Mouse (Mus musculus): ENCODE data around the gene Smim24. TPM values are rescaled to one million over a fixed set of nuclear protein-coding genes. Genes with fewer than 3 reads are reported as not detected.

The Smim24 gene
- total RNA-seq, 1 experiment from 2014 or later = 2.6 TPM

DNA sequence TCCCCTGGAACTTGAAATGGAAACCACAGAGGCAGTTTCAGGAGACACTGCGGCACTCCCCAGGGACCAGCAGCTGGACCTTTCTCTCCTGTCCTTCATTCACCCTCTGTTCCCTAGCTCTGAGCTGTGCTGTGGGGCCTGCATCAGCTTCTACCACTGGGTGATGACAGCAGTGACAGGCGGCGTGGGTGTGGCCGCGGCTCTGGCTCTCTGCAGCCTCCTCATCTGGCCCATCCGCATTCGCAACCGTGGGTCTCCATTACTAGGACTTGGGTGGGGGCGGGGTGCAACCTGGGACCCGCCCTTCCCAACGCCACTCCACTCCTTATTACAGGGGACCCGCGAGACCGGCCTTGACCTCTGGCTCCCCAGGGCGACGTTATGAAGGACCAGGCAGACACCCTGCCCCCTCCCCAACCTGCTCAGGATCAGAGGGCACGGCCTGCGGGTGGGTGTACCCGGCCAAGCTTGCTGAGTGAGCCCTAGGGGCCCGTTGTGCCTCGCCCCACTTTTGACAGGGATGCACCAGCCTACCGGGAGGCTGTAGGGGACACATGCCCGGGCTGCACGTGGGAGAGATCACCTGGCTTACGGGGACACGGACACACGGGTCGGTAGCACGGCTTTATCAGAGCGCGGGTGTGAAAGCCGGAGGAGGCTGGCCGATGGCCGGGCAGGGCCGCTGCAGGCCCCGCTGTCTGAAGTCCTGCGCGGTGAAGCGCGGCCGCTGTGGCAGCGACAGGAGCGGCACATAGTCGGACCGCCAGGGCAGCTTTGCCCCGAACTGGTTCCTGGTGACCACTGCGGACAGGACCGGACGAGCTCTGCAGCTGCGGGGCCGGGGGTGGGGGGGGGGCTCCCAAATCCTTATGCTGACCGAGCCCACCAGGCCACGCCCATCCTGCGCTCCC, 29.2 kb upstream of the Smim24 start:
- no peak for ATAC-seq (ENCODE audit: extremely low read depth, insufficient number of reproducible peaks, low FRiP score, poor library complexity, severe bottlenecking)

DNA sequence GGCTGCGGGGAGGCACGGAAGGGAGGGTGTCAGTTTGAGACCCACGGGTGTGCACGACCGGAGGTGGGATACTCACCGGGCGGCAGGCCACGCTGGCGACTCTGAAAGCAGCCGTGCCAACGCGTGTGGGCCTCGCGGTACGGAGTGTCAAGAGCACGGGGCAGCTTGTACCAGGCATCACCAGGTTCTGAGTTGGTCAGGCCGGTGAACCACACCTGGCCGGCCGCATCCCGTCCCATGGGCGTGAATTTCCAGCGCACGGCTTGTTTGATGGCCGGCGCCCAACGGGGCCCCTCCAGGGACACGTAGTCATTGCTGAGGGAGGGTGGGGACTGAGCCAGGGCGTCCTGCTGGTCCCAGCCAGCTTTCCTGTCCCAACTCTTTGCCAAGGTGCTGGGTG, 28.2 kb upstream of the Smim24 start:
- ATAC-seq (ENCODE audit: extremely low read depth, insufficient number of reproducible peaks, low FRiP score, poor library complexity, severe bottlenecking) = no peak

DNA sequence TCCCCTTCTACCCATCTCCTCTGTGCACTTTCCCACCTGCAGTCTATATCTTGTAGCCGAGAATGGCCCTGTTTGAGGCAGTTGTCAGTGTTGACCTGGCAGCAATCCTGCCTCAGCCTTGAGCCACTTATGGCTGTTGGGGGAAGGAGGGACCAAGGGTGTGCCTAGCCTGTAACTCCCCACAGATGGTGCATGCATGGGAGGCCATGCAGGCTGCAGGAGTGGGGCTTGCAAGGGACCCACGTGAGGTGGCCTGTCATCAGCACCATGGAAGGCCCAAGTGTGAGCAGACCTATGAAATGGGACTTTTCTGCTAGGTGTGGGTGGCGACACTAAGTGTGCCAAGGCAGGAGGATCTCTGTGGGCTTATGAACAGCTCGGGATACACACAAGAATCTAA, 27.8 kb upstream of the Smim24 start:
- no peak for ATAC-seq (ENCODE audit: extremely low read depth, insufficient number of reproducible peaks, low FRiP score, poor library complexity, severe bottlenecking)

DNA sequence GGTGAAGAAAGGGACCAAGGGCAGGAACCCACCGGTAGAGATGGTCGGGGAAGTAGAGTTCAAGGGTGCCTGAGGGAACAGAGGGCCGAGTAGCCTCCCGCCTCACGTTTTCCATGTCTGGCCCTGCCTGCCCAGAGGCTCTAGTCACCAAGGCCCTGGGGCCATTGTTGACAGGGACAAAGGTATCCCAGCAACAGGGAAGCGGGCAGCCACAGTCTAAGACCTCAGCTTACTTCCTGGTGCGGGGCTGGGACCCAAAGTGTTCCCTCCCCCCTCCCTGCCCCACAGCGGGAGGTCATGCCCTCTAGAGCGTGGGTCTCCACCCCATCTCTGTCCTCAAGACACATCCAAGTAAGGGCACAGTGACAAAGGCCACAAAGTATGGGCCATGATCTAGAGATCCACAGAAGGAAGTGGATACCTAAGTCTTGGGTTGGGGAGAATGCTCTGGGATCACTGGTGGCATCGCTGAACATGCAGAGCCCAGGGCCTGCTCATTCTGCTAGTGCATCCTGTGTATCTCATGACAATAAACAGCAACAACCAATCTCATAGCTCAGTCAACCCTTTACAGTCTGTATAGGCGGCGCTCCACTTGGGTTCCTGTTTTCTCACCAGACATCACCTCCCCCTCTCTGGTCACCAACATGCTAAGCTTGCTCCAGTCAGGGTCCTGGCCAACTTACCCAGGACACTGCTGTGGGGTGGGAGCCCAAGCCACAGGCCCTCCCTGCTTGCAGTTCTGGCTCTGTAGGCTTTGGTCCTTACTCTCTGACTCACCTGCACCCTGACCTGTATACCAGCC, 27.0 kb upstream of the Smim24 start, which contains the start of gene 4930404N11Rik:
Gene 4930404N11Rik (minus strand): TSS at position 145 of the 805 bp plus-strand sequence.
- ATAC-seq (ENCODE audit: extremely low read depth, insufficient number of reproducible peaks, low FRiP score, poor library complexity, severe bottlenecking) = no peak

DNA sequence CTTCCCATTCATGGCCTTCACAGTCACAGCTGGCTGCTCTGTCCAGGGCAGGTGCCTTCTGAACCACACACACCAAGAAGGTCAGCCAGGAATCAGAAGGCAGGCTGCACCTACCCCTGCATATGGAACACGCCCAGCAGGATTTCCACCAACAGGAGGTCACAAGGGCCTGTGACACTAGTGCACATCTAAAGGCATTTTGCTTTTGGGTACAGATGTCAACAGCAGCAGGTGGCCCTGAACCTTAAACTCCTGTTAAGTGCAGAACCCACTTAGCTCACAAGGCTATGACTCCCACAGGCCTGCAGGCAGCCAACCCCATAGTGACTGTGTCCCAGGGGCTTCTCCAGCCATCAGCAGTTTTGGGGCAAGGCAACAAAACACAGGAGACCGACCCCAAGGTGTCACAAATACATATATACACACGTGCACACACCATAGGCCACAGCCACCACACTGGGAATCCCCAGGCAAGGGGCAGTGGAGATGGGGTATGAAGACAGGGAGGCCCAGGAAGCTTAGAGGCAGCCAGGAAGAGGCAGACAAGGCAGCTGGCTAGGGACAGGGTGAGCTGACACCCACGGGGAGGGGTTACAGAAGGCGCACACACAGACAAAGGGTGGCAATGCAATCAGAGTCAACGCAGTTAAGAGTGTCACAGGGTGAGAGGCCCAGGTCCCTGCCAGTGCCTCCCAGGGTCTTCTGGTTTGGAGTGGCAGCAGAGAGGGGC, 26.2 kb upstream of the Smim24 start:
- no peak for ATAC-seq (ENCODE audit: extremely low read depth, insufficient number of reproducible peaks, low FRiP score, poor library complexity, severe bottlenecking)

DNA sequence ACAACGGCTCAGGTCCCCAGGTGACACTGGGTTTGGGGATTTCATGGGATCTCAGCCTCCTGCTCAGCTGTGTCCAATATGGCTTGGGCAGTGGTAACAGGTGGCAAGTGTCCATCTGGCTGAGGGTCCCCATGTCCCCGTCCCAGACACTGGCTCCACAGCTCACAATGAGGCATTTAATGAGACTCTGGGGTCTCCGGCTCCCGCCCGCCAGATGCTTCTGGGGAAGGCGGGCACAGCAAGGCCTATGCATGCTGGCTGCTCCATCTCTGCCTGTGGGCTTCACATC, 25.7 kb upstream of the Smim24 start:
- no peak for ATAC-seq (ENCODE audit: extremely low read depth, insufficient number of reproducible peaks, low FRiP score, poor library complexity, severe bottlenecking)

DNA sequence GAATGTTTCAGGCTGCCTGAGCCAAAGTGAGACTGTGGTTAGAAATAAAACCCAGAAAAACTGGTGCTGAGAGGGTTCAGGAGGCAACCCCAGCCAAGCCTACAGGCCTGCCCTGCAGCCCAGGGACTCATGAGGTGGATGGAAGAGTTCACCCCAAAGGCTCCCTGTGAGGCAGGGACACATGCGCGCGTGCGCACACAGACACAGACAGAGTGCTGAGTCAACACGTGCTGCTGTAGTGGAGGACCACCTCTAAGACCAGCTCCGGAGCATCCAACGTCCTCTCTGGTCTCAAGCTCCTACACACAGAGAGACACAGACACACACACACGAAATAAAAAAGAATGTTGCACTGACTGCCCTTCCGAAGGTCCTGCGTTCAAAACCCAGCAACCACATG, 17.5 kb upstream of the Smim24 start:
- ATAC-seq (ENCODE audit: extremely low read depth, insufficient number of reproducible peaks, low FRiP score, poor library complexity, severe bottlenecking) = no peak

DNA sequence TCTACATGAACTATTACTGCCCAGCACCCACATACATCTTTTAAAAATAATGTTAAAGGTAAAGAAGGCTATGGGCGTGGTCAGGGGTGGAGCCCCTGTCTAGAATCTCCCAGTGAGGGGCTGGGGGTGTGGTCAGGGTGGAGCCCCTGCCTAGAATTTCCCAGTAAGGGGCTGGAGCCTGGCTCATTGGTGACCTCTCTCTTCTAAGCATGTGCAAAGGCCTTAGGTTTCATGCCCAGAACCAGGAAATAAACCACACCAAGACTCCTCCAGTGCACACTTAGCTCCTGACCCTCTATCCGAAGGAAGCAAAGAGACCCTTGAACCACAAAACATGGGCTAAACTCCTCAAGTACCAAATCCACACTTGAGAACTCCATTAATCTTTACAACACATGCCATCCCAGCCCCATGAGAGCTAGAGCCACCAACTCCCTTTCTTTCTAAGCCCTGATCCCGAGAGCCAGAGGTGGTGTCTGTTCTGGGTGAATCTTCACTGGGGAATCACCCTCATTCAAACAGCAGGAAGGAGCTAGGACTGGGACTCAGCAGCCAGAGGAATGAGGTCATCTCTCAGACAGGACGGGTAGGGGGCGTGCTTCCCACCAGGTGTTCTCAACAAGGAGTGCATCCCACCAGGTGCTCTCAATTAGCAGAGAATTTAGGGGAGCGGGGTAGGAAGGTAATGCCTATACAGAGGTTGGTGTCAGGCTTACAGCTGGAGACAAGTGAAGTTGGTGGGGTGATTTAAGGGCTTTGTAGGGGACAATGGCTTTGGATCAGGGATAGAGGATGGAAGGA, 16.1 kb upstream of the Smim24 start:
- ATAC-seq (ENCODE audit: extremely low read depth, insufficient number of reproducible peaks, low FRiP score, poor library complexity, severe bottlenecking) = no peak

DNA sequence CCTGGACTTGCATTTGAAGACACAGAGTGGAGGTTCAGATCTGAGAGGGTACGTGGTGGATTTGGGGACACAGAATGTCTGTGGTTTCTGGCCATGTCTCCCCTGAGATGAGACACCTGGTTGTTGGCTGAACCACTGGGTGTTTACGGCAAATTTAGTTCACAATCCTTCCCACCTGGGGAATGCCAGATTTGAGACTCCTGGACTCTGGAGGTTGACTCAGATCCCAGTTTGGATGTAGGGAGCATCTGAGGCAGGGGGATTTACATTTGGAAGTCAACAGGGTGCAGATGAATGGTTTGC, 15.5 kb upstream of the Smim24 start:
- no peak for ATAC-seq (ENCODE audit: extremely low read depth, insufficient number of reproducible peaks, low FRiP score, poor library complexity, severe bottlenecking)

DNA sequence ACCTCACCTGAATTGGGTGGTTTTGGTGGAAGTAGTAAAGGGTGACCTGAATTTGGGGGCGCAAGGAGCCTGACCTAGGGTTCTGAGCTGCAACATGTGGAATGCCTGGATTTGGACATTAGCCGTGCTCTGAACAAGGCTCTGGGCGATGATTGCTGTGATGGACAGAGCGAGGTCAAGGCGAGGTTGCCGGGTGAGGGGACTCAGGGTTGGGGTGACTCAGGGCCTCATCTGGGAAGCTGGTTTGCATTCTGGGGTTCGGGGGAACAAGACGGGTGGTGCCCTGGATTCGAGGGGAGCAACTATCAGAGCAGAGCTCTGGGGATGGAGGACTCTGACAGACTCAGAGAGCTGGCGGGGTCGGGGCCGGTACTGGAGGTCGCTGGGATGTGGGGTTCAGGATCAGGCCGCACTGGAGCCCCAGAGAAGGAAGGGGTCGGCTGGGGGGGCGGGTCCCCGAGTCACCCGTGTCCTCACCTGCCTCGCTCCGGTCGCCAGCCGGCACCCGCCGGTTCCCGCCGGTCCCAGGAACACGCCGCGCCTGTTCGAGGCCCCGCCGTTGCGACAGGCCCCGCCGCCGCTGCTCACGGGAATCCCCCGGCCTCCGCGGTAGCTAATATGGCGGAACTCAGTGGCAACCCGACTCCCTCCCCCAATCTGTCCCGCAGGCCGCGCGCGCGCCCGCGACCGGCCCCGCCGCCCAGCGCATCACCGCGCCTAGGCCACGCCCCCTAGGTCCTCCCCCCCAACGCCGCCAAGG, 14.9 kb upstream of the Smim24 start, which contains the start of gene Fzr1:
Gene Fzr1 (minus strand): TSS at position 724 of the 760 bp plus-strand sequence.
- ATAC-seq (ENCODE audit: extremely low read depth, insufficient number of reproducible peaks, low FRiP score, poor library complexity, severe bottlenecking) = no peak

DNA sequence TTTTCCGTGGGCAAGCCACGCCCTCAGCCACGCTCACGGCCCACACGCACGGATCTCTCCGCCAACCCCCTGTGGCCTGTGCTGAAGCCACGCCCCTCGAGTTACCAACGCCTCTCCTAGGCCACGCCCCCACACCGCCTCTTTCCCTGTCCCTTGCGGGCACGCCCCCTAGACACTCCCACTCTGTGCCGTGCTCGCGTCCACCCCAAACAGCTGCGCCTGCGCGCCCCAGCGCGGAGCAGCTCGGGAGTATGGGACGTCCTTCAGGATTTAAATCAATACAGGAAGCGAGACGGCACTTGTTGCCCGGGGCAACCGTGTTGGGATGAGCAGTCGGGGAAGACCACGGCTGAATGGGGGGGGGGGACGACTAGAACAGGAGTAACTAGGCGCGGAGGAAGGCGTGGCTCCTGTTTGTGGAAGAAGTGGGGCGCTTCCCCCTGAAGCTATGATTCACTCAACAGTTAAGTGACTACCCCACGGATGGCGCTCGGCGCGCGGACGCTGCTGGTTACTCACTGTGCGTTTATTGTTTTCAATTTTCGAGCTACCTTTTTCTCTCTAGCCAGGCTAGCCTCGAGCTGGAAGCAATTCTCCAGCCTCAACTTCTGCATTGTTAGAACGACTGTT, 14.2 kb upstream of the Smim24 start:
- peak; percentile 94 for ATAC-seq (ENCODE audit: extremely low read depth, insufficient number of reproducible peaks, low FRiP score, poor library complexity, severe bottlenecking)

DNA sequence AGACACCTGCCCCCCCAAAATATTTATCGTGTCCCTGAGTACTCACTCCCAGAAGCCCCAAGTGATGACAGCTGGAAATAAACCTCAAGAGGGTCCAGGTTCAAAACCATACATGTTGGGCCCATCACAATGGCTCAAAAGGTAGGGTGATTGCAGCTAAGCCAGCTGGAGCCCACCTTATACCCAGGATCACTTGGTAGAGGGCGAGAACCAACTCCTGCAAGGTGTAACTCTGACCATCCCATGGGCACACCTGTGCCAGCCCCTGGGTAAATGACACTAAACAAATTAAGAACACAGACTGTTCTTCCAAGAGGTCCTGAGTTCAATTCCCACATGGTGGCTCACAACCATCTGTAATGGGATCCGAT, 13.7 kb upstream of the Smim24 start:
- ATAC-seq (ENCODE audit: extremely low read depth, insufficient number of reproducible peaks, low FRiP score, poor library complexity, severe bottlenecking) = no peak

DNA sequence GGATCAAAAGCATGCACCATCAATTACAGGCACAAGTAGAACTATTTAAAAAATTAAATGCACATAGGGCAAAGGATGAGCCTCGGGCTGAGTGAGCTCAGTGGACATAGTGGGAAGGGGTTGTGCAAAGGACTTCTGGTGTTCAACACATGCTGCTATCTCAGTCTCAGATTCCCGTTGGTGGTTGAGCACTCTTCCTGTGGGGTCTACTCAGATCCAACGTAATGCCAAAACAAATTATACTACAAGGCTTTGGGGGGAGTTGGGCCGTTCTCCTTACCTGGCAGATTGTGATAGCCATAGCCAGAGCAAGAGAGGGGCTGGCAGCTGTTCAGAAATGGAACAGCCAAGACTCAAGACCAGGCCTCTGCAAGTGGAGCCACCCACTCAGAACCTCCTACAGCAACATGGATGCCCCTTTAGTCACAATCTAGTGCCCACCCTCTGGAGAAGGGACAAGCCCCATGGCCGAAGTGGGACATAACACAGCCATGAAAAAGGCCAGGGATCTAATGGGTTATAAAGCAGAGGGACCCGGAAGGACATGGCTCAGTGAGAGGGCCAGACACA, 13.0 kb upstream of the Smim24 start:
- no peak for ATAC-seq (ENCODE audit: extremely low read depth, insufficient number of reproducible peaks, low FRiP score, poor library complexity, severe bottlenecking)

DNA sequence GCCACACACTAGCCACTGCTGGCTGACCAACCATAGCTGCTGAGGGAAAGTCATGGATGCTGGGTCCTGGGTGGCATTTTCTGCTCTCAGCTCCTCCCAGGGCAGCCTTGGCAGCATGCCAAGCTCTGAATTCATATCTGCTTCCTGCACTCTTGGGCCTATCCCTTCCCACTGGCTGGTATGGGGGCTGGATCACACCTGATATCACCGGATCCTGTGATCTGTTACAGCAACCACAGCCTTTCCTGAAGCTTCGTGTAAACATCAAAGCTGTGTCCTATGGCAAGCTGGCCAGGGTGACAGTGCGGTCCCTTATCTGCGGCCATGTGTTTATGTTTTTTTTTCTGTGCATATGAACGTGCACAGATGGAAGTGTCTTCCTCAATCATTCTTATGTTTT, 10.8 kb upstream of the Smim24 start:
- no peak for ATAC-seq (ENCODE audit: extremely low read depth, insufficient number of reproducible peaks, low FRiP score, poor library complexity, severe bottlenecking)

DNA sequence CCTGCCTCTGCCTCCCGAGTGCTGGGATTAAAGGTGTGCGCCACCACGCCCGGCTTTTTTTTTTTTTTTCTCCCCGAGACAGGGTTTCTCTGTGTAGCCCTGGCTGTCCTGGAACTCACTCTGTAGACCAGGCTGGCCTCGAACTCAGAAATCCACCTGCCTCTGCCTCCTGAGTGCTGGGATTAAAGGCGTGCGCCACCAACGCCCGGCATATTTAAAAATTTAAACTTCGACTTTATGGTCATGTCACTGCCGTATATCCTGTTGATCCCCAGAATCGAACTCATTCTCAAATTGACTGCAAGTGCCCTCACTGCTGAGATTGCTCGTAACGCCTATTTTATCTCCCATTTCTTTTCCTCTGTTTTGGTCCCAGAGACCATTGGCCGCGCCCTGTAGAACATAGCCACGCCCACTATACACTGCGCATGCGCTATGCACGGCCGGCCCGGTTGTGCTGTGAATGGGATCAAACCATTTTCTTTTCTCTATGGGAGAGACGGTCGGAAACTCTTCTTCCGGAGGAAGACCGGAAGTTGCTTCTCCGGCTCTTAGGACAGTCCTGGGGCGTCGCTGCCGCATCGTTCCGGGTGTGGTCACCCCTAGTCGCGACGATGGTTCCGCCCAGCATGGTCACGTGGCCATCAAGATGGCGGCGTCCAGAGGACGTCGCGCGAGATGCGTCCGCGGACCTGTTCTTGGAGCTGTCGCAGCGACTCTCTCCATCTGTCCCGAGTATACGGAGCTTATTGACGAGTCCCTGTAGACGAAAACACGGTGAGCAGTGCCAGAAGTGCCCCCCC, 8.8 kb upstream of the Smim24 start, which contains the start of the genes Dohh and Gm48551:
Gene Dohh (plus strand): TSS at position 627 of the 803 bp plus-strand sequence.
Gene Gm48551 (plus strand): TSS at position 665 of the 803 bp plus-strand sequence.
- ATAC-seq (ENCODE audit: extremely low read depth, insufficient number of reproducible peaks, low FRiP score, poor library complexity, severe bottlenecking) = peak; percentile 95

DNA sequence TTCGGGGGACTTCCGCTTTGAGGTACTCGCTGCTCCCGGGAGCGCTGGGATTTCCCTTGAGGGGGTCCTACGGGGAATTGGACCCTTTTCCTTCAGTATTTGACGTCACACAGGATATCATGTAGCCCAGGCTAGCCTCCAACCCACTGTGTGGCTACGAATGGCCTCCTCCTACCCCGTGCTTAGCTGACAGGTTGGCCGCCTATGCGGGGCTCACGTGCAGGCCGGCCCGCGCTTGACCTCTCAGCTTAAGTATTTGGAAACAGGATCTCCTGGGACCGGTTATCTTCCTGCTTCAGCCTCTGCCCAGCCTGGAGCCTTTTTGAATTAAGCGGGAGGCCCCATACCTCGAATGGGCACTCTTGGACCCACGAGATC, 8.3 kb upstream of the Smim24 start:
- ATAC-seq (ENCODE audit: extremely low read depth, insufficient number of reproducible peaks, low FRiP score, poor library complexity, severe bottlenecking) = no peak

All from neutrophil, adult 5-6 weeks (primary cell).